Mouse (Mus musculus) small intestine, adult 2 months (tissue): ENCODE data around the gene Sephs1.

Experiments used
- CTCF ChIP-seq: fragments of 200-500 bp; IDR thresholded peaks from 2 replicates; pipeline ENCODE4 v1.5.1; 2012; ENCODE audit warnings: low read depth, mild to moderate bottlenecking, control low read depth, inconsistent platforms, low read length, moderate library complexity, mixed read lengths; ENCODE audit not compliant: insufficient replicate concordance, insufficient read length; ENCODE audit errors: extremely low read depth
- POLR2A ChIP-seq: fragments of 200-500 bp; IDR thresholded peaks from 2 replicates; pipeline ENCODE4 v1.6.1; 2012; ENCODE audit warnings: low read depth, mild to moderate bottlenecking, control low read depth, inconsistent platforms, low read length, moderate library complexity

DNA sequence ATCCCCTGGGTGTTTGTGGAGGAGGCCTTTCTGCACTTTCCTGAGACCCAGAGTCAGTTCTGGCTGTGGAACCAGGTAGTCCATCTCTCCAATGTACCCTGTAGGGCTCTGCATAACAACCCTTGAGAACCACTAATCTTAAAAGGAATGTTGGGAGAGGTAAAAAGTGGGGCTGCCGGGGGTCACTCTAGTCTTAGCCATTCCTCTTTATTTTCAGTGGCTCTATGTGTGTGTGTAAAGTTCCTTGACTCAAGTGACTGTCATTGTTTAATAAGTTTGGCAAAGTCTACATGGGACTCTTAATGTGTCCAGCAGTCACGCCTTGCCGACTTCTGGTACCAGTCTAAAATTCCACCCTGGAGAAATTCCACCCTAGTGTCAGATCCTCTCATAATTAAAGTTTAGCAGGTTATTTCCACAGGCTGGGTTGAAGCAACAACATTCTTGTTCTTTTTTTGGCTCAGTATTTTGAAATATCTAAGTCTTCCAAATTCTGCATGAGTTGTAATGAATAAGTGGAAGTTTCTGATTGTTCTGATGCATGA lies 27.5 kb downstream of the Sephs1 start:
- TF ChIP-seq CTCF (no peak), POLR2A (no peak)
